Mouse (Mus musculus): ENCODE results near the gene Ccdc92. TPM values are rescaled to one million over a fixed set of nuclear protein-coding genes. Genes with fewer than 3 reads are reported as not detected.

The Ccdc92 gene
- 10.0 and 11.7 TPM in 2 replicates for polyA plus RNA-seq (2015; fragmentation: Nextera tagmentation; extraction: Ambion mirVana)

DNA sequence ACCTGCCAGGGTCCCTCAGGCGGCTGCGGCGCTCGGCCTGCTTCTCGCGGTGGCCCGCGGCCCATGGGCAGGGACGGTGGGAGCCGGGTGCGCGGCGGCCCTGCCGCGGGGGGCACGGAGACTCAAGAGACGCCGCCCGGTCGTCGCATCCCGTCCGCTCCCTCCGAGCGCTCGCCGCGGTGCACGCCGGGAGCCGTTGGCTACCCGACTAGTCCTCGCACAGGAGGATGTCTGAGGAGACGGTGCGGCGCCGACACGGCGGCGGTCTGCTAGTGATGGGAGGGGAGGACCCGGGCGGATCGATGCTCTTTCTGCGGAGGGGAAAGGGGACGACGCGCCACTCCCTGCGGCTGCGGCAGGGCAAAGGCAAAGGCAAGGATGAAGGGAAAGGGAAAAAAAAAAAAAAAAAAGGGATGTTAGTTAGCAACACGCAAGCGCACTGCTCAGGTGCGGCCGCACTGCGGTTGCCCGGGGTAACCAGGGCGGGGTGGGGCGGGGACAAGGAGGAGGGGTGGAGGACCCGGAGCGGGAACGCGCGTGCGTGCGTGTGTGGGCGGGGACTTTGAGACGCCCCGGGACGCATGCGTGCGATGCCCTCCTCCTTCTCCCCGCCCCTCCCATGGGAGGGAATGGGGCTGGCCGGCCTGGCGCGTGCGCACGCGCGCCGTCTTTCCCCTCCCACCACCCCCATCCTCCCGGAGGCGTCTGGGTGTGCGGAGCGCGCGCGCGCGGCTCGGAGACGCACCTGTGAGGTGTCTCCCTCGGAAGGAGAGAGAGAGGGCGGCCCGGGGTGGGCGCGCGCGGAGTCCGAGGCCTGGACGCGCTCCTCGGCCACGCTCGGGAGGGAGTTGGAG, at the start of gene Ccdc92, which contains the start of gene Zfp664:
Gene Ccdc92, minus strand, starts transcription at position 412 of the 854 bp plus-strand sequence.
Gene Zfp664, plus strand, starts transcription at position 679 of the 854 bp plus-strand sequence.
- peaks cover 31% of the 10 kb centered on the region for H3K27me3 ChIP-seq
- peak within 1 kb of the TSS; percentile 84 for H3K9ac ChIP-seq
- peak within 1 kb of the TSS; percentile 90 for H3K27ac ChIP-seq (replicated peaks)
- peaks cover 21% of the 10 kb centered on the region for H3K4me1 ChIP-seq
- peak within 1 kb of the TSS; percentile 97 for H3K4me2 ChIP-seq (replicated peaks)
- ATAC-seq (ENCODE audit: insufficient number of reproducible peaks, low FRiP score, low TSS enrichment, low read depth) = peak; percentile 95
- no peaks in the 10 kb centered on the region for H3K9me3 ChIP-seq (replicated peaks)
- H3K36me3 ChIP-seq = no peaks in the 10 kb centered on the region
- H3K4me3 ChIP-seq (replicated peaks) = peak within 1 kb of the TSS; percentile 96
- under 1% methylated on average over 96 of the region's 103 CpGs for WGBS

- 15% methylated on average over 5 of the region's 5 CpGs for WGBS
- no peak overlapping the region for H3K4me3 ChIP-seq (replicated peaks)
- no peaks in the 10 kb centered on the region for H3K36me3 ChIP-seq
- no peak overlapping the region for H3K9ac ChIP-seq
- no peaks in the 10 kb centered on the region for H3K9me3 ChIP-seq (replicated peaks)
- no peak overlapping the region for H3K4me2 ChIP-seq (replicated peaks)
- no peak overlapping the region for H3K27ac ChIP-seq (replicated peaks)
- ATAC-seq (ENCODE audit: insufficient number of reproducible peaks, low FRiP score, low TSS enrichment, low read depth) = peak; percentile 62
- H3K4me1 ChIP-seq = peaks cover 19% of the 10 kb centered on the region
- H3K27me3 ChIP-seq = no peaks in the 10 kb centered on the region
Observed at GRCm38 (mm10) chr5:124908860-124909259, 46.6 kb upstream of the Ccdc92 start.

GRCm38 (mm10) chr5:124906890-124907289, 44.7 kb upstream of the Ccdc92 start:
- Histone ChIP-seq H3K27me3 (no peaks in the 10 kb centered on the region), H3K4me2 (replicated peaks) (no peak overlapping the region), H3K9me3 (replicated peaks) (no peaks in the 10 kb centered on the region), H3K36me3 (no peaks in the 10 kb centered on the region), H3K4me1 (peaks cover 11% of the 10 kb centered on the region; the same call in 1 of the 2 replicates), H3K9ac (no peak overlapping the region), H3K4me3 (replicated peaks) (no peak overlapping the region), H3K27ac (replicated peaks) (no peak overlapping the region)
- WGBS = 66% methylated on average over 13 of the region's 13 CpGs
- no peak for ATAC-seq (ENCODE audit: insufficient number of reproducible peaks, low FRiP score, low TSS enrichment, low read depth)

DNA sequence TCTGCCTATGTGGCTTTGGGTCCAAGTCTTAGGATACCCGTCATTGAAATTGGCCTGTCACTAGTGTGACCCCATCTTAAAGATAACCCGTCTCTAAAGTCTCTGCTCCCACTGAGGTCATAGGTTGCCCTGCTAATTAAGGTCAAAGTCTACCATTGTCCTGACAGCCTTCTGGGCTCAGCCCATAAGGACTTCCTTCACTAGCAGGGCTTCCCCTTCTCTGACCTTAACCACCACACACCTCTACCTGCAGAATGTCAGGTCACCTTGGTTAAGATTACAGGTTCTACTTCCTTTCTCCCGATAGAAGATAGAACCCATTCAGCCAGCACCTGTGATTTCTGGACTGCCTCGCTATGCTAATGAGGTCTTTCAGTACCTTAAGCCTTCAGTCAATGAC, 41.6 kb upstream of the Ccdc92 start:
- ATAC-seq (ENCODE audit: insufficient number of reproducible peaks, low FRiP score, low TSS enrichment, low read depth) = no peak
- Histone ChIP-seq H3K4me2 (replicated peaks) (no peak overlapping the region), H3K9me3 (replicated peaks) (no peaks in the 10 kb centered on the region), H3K4me1 (peaks cover 31% of the 10 kb centered on the region), H3K27ac (replicated peaks) (no peak overlapping the region), H3K27me3 (no peaks in the 10 kb centered on the region), H3K36me3 (no peaks in the 10 kb centered on the region), H3K4me3 (replicated peaks) (no peak overlapping the region), H3K9ac (no peak overlapping the region)
- 77% methylated on average over 4 of the region's 4 CpGs for WGBS

DNA sequence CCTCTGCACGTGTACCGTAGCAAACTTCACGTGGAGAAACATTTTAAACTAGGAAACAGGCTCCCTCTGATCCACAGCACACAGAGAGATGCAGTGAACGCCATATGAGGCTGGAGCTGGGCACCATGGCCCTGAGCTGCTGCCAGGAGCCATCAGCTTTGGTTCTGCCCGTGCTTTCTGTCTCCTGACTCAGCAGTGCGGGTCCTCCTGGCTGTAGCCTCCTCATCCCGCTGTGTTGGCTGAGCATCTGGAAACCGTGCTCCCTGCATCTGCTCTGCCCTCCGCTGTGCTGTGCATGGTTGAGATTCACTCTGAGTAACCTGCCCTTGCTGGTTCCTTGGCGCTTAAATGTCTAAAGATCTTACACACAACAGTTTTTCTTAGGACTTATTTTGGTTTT, 40.0 kb upstream of the Ccdc92 start:
- Histone ChIP-seq H3K27ac (replicated peaks) (peak overlapping the region; percentile 72), H3K36me3 (no peaks in the 10 kb centered on the region), H3K4me3 (replicated peaks) (no peak overlapping the region), H3K4me1 (peaks cover 28% of the 10 kb centered on the region), H3K9ac (no peak overlapping the region), H3K4me2 (replicated peaks) (no peak overlapping the region), H3K27me3 (no peaks in the 10 kb centered on the region), H3K9me3 (replicated peaks) (no peaks in the 10 kb centered on the region)
- peak; percentile 48; the same call in 1 of the 2 replicates for ATAC-seq (ENCODE audit: insufficient number of reproducible peaks, low FRiP score, low TSS enrichment, low read depth)
- WGBS = 55% methylated on average over 10 of the region's 10 CpGs

GRCm38 (mm10) chr5:124901675-124902074, 39.5 kb upstream of the Ccdc92 start:
- WGBS = 64% methylated on average over 6 of the region's 6 CpGs
- Histone ChIP-seq H3K4me3 (replicated peaks) (no peak overlapping the region), H3K4me1 (peaks cover 28% of the 10 kb centered on the region), H3K27me3 (no peaks in the 10 kb centered on the region), H3K36me3 (no peaks in the 10 kb centered on the region), H3K27ac (replicated peaks) (peak overlapping the region; percentile 72), H3K4me2 (replicated peaks) (no peak overlapping the region), H3K9ac (no peak overlapping the region), H3K9me3 (replicated peaks) (no peaks in the 10 kb centered on the region)
- no peak for ATAC-seq (ENCODE audit: insufficient number of reproducible peaks, low FRiP score, low TSS enrichment, low read depth)

GRCm38 (mm10) chr5:124900738-124901490, 38.7 kb upstream of the Ccdc92 start:
- no peak overlapping the region for H3K4me3 ChIP-seq (replicated peaks)
- ATAC-seq (ENCODE audit: insufficient number of reproducible peaks, low FRiP score, low TSS enrichment, low read depth) = no peak
- no peak overlapping the region for H3K9ac ChIP-seq
- H3K9me3 ChIP-seq (replicated peaks) = no peaks in the 10 kb centered on the region
- 57% methylated on average over 19 of the region's 19 CpGs for WGBS
- no peak overlapping the region for H3K4me2 ChIP-seq (replicated peaks)
- H3K27ac ChIP-seq (replicated peaks) = peak overlapping the region; percentile 82
- H3K27me3 ChIP-seq = no peaks in the 10 kb centered on the region
- H3K36me3 ChIP-seq = no peaks in the 10 kb centered on the region
- H3K4me1 ChIP-seq = peaks cover 30% of the 10 kb centered on the region

DNA sequence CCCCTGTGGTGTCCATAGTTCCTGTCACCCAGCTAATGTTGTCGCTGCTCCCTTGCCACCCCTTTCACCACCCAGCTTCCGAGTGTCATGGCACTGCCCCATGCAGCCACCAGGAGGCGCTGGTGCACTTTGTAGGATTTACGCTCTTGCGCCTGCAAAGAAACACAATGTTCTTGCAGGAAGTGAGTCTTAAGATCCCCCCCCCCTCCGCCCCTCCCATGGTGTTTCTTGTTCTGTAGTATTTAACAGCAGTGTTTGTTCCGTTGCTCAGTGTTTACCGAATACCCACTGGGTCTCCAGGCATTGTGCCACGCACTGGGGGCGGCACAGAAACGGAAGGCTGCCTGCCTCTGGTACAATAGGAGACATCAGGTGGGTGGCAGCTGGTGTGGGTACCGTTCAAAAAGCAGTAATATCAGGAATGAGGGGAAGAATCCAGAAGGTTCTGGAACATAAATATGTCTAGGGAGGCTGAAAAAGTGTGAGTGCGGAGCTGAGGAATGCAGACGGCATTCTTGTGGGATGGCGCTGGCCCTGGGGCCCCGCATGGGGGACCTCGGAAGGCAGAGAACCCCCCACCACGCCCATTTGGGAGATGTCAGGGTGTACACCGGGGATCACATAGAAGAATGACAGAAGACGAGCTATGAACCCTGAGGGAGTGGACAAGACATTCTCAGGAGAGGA, 37.9 kb upstream of the Ccdc92 start:
- no peak for ATAC-seq (ENCODE audit: insufficient number of reproducible peaks, low FRiP score, low TSS enrichment, low read depth)
- peak overlapping the region; percentile 54 for H3K4me2 ChIP-seq (replicated peaks)
- H3K36me3 ChIP-seq = no peaks in the 10 kb centered on the region
- peak overlapping the region; percentile 29 for H3K4me3 ChIP-seq (replicated peaks)
- no peaks in the 10 kb centered on the region for H3K27me3 ChIP-seq
- H3K9ac ChIP-seq = no peak overlapping the region
- peaks cover 34% of the 10 kb centered on the region for H3K4me1 ChIP-seq
- peak overlapping the region; percentile 82 for H3K27ac ChIP-seq (replicated peaks)
- H3K9me3 ChIP-seq (replicated peaks) = no peaks in the 10 kb centered on the region
- WGBS = 11% methylated on average over 20 of the region's 20 CpGs

DNA sequence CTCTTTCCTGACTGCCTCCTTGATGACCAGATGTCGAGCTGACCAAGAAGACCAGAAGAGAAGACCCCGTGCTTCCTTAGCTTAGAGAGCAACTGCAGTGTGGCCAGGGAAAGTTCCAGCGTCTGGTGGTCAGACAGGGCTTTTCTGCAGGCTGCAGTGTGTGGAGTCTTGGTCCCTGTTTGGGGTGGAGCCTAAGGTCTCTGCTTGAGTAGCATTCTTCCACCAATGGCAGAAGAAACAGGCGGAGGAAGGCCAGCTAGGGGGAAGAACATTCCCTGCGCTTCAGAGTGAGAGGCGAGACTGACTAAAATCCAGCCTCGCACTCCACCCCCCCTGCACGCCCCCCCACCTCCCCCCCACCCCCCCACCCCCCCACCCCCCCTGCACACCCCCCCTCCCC, 33.9 kb upstream of the Ccdc92 start:
- no peak overlapping the region for H3K4me3 ChIP-seq (replicated peaks)
- no peaks in the 10 kb centered on the region for H3K36me3 ChIP-seq
- H3K9ac ChIP-seq = no peak overlapping the region
- peaks cover 19% of the 10 kb centered on the region for H3K4me1 ChIP-seq
- H3K27me3 ChIP-seq = no peaks in the 10 kb centered on the region
- H3K9me3 ChIP-seq (replicated peaks) = no peaks in the 10 kb centered on the region
- ATAC-seq (ENCODE audit: insufficient number of reproducible peaks, low FRiP score, low TSS enrichment, low read depth) = no peak
- no peak overlapping the region for H3K4me2 ChIP-seq (replicated peaks)
- no peak overlapping the region; the same call in 1 of the 2 replicates for H3K27ac ChIP-seq (replicated peaks)
- 41% methylated on average over 7 of the region's 8 CpGs for WGBS

GRCm38 (mm10) chr5:124891921-124892370, 29.7 kb upstream of the Ccdc92 start:
- H3K27me3 ChIP-seq = no peaks in the 10 kb centered on the region
- no peak overlapping the region for H3K4me3 ChIP-seq (replicated peaks)
- peaks cover 25% of the 10 kb centered on the region for H3K36me3 ChIP-seq
- H3K4me2 ChIP-seq (replicated peaks) = no peak overlapping the region
- no peak for ATAC-seq (ENCODE audit: insufficient number of reproducible peaks, low FRiP score, low TSS enrichment, low read depth)
- no peaks in the 10 kb centered on the region for H3K9me3 ChIP-seq (replicated peaks)
- no peak overlapping the region for H3K27ac ChIP-seq (replicated peaks)
- no peak overlapping the region for H3K9ac ChIP-seq
- H3K4me1 ChIP-seq = peaks cover 10% of the 10 kb centered on the region
- 68% methylated on average over 3 of the region's 3 CpGs for WGBS

GRCm38 (mm10) chr5:124888661-124889060, 26.4 kb upstream of the Ccdc92 start:
- Histone ChIP-seq H3K9me3 (replicated peaks) (no peaks in the 10 kb centered on the region), H3K4me3 (replicated peaks) (no peak overlapping the region), H3K36me3 (peaks cover 54% of the 10 kb centered on the region), H3K27me3 (no peaks in the 10 kb centered on the region), H3K4me1 (0 out of 2 replicates have a peak, but pooled peaks cover 4% of the 10 kb centered on the region), H3K27ac (replicated peaks) (no peak overlapping the region), H3K9ac (no peak overlapping the region), H3K4me2 (replicated peaks) (no peak overlapping the region)
- ATAC-seq (ENCODE audit: insufficient number of reproducible peaks, low FRiP score, low TSS enrichment, low read depth) = no peak
- WGBS = 95% methylated on average over 8 of the region's 8 CpGs

All from embryonic facial prominence, embryonic 15.5 days (tissue).